Mouse (Mus musculus) spleen, adult 2 months (tissue): ENCODE results near the gene B3gat3. TPM values are rescaled to one million over a fixed set of nuclear protein-coding genes. Genes with fewer than 3 reads are reported as not detected.
"Not testable (repeated sequence)": the region's sequence is repeated elsewhere in the genome, so short reads cannot be mapped to it uniquely, and the experiment has no call there.

Source experiments
- DNase-seq, 2 experiments: peaks; one replicate each; pipeline versions ENCODE4 v3.0.0 to v3.0.0-alpha.2; 2012 to 2021; ENCODE audit warnings: low spot score in 2 of 2, low read depth in 1 of 2
- H3K27ac ChIP-seq: fragments of 200-500 bp; 2 replicates; pipeline ENCODE4 v1.5.1; 2012; ENCODE audit warnings: low read length, inconsistent platforms; ENCODE audit not compliant: insufficient read depth
- H3K27me3 ChIP-seq: fragments of 200-500 bp; 2 replicates; pipeline ENCODE4 v1.6.1; 2012; ENCODE audit warnings: mild to moderate bottlenecking, moderate library complexity, low read length, inconsistent platforms; ENCODE audit not compliant: control insufficient read depth, insufficient read depth
- H3K36me3 ChIP-seq: fragments of 200-500 bp; 2 replicates; pipeline ENCODE4 v1.6.1; 2012; ENCODE audit warnings: mild to moderate bottlenecking, low read length, inconsistent platforms; ENCODE audit not compliant: control insufficient read depth, insufficient read depth
- H3K4me1 ChIP-seq: fragments of 200-500 bp; 2 replicates; pipeline ENCODE4 v1.6.1; 2011; ENCODE audit warnings: inconsistent platforms; ENCODE audit not compliant: control insufficient read depth, insufficient read depth, insufficient read length
- H3K4me3 ChIP-seq: fragments of 200-500 bp; 2 replicates; pipeline ENCODE4 v1.5.1; 2011; ENCODE audit warnings: mild to moderate bottlenecking, inconsistent platforms; ENCODE audit not compliant: insufficient read depth, insufficient read length; ENCODE audit errors: extremely low read depth
- CTCF ChIP-seq: fragments of 200-500 bp; IDR thresholded peaks from 2 replicates; pipeline ENCODE4 v1.5.1; 2011; ENCODE audit warnings: mild to moderate bottlenecking, inconsistent platforms; ENCODE audit not compliant: insufficient read depth, insufficient read length, insufficient replicate concordance; ENCODE audit errors: extremely low read depth
- POLR2A ChIP-seq: fragments of 200-500 bp; IDR thresholded peaks from 2 replicates; pipeline ENCODE4 v1.6.1; 2011; ENCODE audit warnings: low read depth, low read length, inconsistent platforms
- WGBS: fragments of 180-500 bp; shearing (Covaris S2); methylation state at CpG from one replicate; pipeline ENCODE4 v1.1.7; 2018; 5-methylcytosine and 5-hydroxymethylcytosine counted together
- polyA plus RNA-seq: library from polyadenylated mRNA; depleted of rRNA; stranded (reverse); fragments of >200 nt; gene quantifications from 2 replicates; pipeline ENCODE4 v1.2.3, GENCODE M21; 2012

The B3gat3 gene
- polyA plus RNA-seq, 1 experiment: 86.0 TPM

- under 1% methylated on average over 58 of the region's 58 CpGs for WGBS
- Histone ChIP-seq H3K27ac (peak within 1 kb of the TSS; percentile 83), H3K4me1 (0 out of 2 replicates have a peak, but pooled peaks cover 5% of the 10 kb centered on the region), H3K27me3 (no peaks in the 10 kb centered on the region), H3K4me3 (peak within 1 kb of the TSS; percentile 75), H3K36me3 (peaks cover 6% of the 10 kb centered on the region)
- DNase-seq: peak; percentile 90 to 94
- TF ChIP-seq CTCF (no peak), POLR2A (peak; percentile 72)
Measured at GRCm38 (mm10) chr19:8888511-8889385, 31.4 kb upstream of the B3gat3 start, which contains the start of the genes 1810009A15Rik and Gm49416. Gene 1810009A15Rik (plus strand): TSS chr19:8888853. Gene Gm49416 (plus strand): TSS chr19:8888926.

- WGBS: 2% methylated on average over 54 of the region's 54 CpGs
- peaks cover 8% of the 10 kb centered on the region for H3K36me3 ChIP-seq
- H3K27ac ChIP-seq: peak within 1 kb of the TSS; percentile 68
- H3K4me1 ChIP-seq: peaks cover 5% of the 10 kb centered on the region; the same call in 1 of the 2 replicates
- peak within 1 kb of the TSS; percentile 80 for H3K4me3 ChIP-seq
- no peaks in the 10 kb centered on the region for H3K27me3 ChIP-seq
- DNase-seq: peak; percentile 73 to 78
- peak; percentile 77 for TF ChIP-seq POLR2A
- TF ChIP-seq CTCF: no peak
Measured at GRCm38 (mm10) chr19:8892829-8893766, 27.1 kb upstream of the B3gat3 start, which contains the start of gene Ints5. Gene Ints5 (plus strand): TSS chr19:8893005.

- Histone ChIP-seq H3K27me3 (no peaks in the 10 kb centered on the region), H3K4me3 (no peak overlapping the region), H3K36me3 (peaks cover 6% of the 10 kb centered on the region), H3K27ac (no peak overlapping the region), H3K4me1 (peaks cover 4% of the 10 kb centered on the region; the same call in 1 of the 2 replicates)
- 93% methylated on average over 9 of the region's 9 CpGs for WGBS
- no peak for DNase-seq
- TF ChIP-seq CTCF (no peak), POLR2A (no peak)
Measured at GRCm38 (mm10) chr19:8895397-8895960, 24.7 kb upstream of the B3gat3 start.

- H3K4me1 ChIP-seq, H3K27ac ChIP-seq: not testable (repeated sequence)
Measured at GRCm38 (mm10) chr19:8896231-8896630, 23.9 kb upstream of the B3gat3 start.

GRCm38 (mm10) chr19:8897211-8897864 is 22.8 kb upstream of the B3gat3 start:
- 38% methylated on average over 21 of the region's 21 CpGs for WGBS

More at GRCm38 (mm10) chr19:8896231-8896630, 23.9 kb upstream of the B3gat3 start:
- not testable (repeated sequence) for H3K27me3 ChIP-seq, DNase-seq, H3K4me3 ChIP-seq, H3K36me3 ChIP-seq
- WGBS: 92% methylated on average over 5 of the region's 5 CpGs

GRCm38 (mm10) chr19:8897865-8898495 is 22.2 kb upstream of the B3gat3 start, which contains the start of gene Ganab:
Gene Ganab (plus strand): TSS chr19:8898071.
- Histone ChIP-seq H3K4me3 (peak within 1 kb of the TSS; percentile 89), H3K27ac (peak within 1 kb of the TSS; percentile 87), H3K4me1 (peaks cover 4% of the 10 kb centered on the region; the same call in 1 of the 2 replicates), H3K27me3 (no peaks in the 10 kb centered on the region), H3K36me3 (peaks cover 3% of the 10 kb centered on the region)
- TF ChIP-seq CTCF: no peak
- TF ChIP-seq POLR2A: peak; percentile 76
- under 1% methylated on average over 53 of the region's 53 CpGs for WGBS
- DNase-seq: peak; percentile 89 to 95

More at GRCm38 (mm10) chr19:8897211-8897864, 22.8 kb upstream of the B3gat3 start:
- peak overlapping the region; percentile 48; the same call in 1 of the 2 replicates for H3K27ac ChIP-seq
- not testable (repeated sequence) for H3K27me3 ChIP-seq, H3K4me1 ChIP-seq, H3K36me3 ChIP-seq, H3K4me3 ChIP-seq, DNase-seq
